Mouse (Mus musculus): ENCODE results near the gene Sctr. TPM values are rescaled to one million over a fixed set of nuclear protein-coding genes. Genes with fewer than 3 reads are reported as not detected.
A peak's percentile ranks its signal among the peaks of the same experiment; 100 is the strongest.

Gene Sctr
- polyA plus RNA-seq, 1 experiment from 2014 or later = 0.90 TPM

GRCm38 (mm10) chr1:120098327-120098726, 91.6 kb downstream of the Sctr start:
- no peak overlapping the region for H3K27ac ChIP-seq
- H3K9me3 ChIP-seq = no peaks in the 10 kb centered on the region
- H3K4me1 ChIP-seq (replicated peaks) = no peaks in the 10 kb centered on the region
- no peak for ATAC-seq
- no peaks in the 10 kb centered on the region for H3K27me3 ChIP-seq (replicated peaks)
- no peaks in the 10 kb centered on the region for H3K36me3 ChIP-seq
- H3K4me3 ChIP-seq (replicated peaks) = no peak overlapping the region
- no peak overlapping the region for H3K9ac ChIP-seq
- H3K4me2 ChIP-seq (replicated peaks) = no peak overlapping the region
- WGBS = 15% methylated on average over 7 of the region's 7 CpGs

- no peaks in the 10 kb centered on the region for H3K4me1 ChIP-seq (replicated peaks)
- 60% methylated on average over 6 of the region's 6 CpGs for WGBS
- H3K27me3 ChIP-seq (replicated peaks) = no peaks in the 10 kb centered on the region
- H3K9me3 ChIP-seq = no peaks in the 10 kb centered on the region
- peak; percentile 22; the same call in 1 of the 2 replicates for ATAC-seq
- no peaks in the 10 kb centered on the region for H3K36me3 ChIP-seq
- no peak overlapping the region for H3K4me3 ChIP-seq (replicated peaks)
- H3K27ac ChIP-seq = no peak overlapping the region
- no peak overlapping the region for H3K9ac ChIP-seq
- no peak overlapping the region for H3K4me2 ChIP-seq (replicated peaks)
Measured at GRCm38 (mm10) chr1:120099483-120099882, 92.8 kb downstream of the Sctr start.

GRCm38 (mm10) chr1:120100456-120101226, 93.9 kb downstream of the Sctr start:
- no peaks in the 10 kb centered on the region for H3K4me1 ChIP-seq (replicated peaks)
- H3K9me3 ChIP-seq = no peaks in the 10 kb centered on the region
- H3K4me2 ChIP-seq (replicated peaks) = no peak overlapping the region
- 78% methylated on average over 8 of the region's 8 CpGs for WGBS
- H3K4me3 ChIP-seq (replicated peaks) = no peak overlapping the region
- no peak for ATAC-seq
- no peak overlapping the region for H3K9ac ChIP-seq
- no peak overlapping the region for H3K27ac ChIP-seq
- no peaks in the 10 kb centered on the region for H3K27me3 ChIP-seq (replicated peaks)
- no peaks in the 10 kb centered on the region for H3K36me3 ChIP-seq

- Histone ChIP-seq H3K9me3 (no peaks in the 10 kb centered on the region), H3K9ac (no peak overlapping the region), H3K4me1 (replicated peaks) (no peaks in the 10 kb centered on the region), H3K27ac (no peak overlapping the region), H3K36me3 (no peaks in the 10 kb centered on the region), H3K4me2 (replicated peaks) (no peak overlapping the region), H3K27me3 (replicated peaks) (no peaks in the 10 kb centered on the region), H3K4me3 (replicated peaks) (no peak overlapping the region)
- 84% methylated on average over 3 of the region's 3 CpGs for WGBS
- ATAC-seq = no peak
Measured at GRCm38 (mm10) chr1:120101227-120101609, 94.5 kb downstream of the Sctr start.

- H3K4me1 ChIP-seq (replicated peaks) = no peaks in the 10 kb centered on the region
- ATAC-seq = 0 out of 2 replicates have a peak, but pooled peaks have one; percentile 41
- no peaks in the 10 kb centered on the region for H3K9me3 ChIP-seq
- no peaks in the 10 kb centered on the region for H3K27me3 ChIP-seq (replicated peaks)
- no peak overlapping the region for H3K27ac ChIP-seq
- no peak overlapping the region for H3K9ac ChIP-seq
- no peaks in the 10 kb centered on the region for H3K36me3 ChIP-seq
- no peak overlapping the region for H3K4me3 ChIP-seq (replicated peaks)
- WGBS = 70% methylated on average over 5 of the region's 5 CpGs
- no peak overlapping the region for H3K4me2 ChIP-seq (replicated peaks)
Measured at GRCm38 (mm10) chr1:120105556-120105959, 98.9 kb downstream of the Sctr start.

- Histone ChIP-seq H3K27me3 (replicated peaks) (no peaks in the 10 kb centered on the region), H3K36me3 (peaks cover 11% of the 10 kb centered on the region), H3K27ac (no peak overlapping the region), H3K4me1 (replicated peaks) (no peaks in the 10 kb centered on the region), H3K9me3 (no peaks in the 10 kb centered on the region; the same call in 1 of the 2 replicates), H3K4me2 (replicated peaks) (no peak overlapping the region), H3K9ac (no peak overlapping the region), H3K4me3 (replicated peaks) (no peak overlapping the region)
- no peak for ATAC-seq
- 88% methylated on average over 19 of the region's 19 CpGs for WGBS
Measured at GRCm38 (mm10) chr1:120109741-120110432, 103.2 kb downstream of the Sctr start.

- no peak overlapping the region for H3K4me3 ChIP-seq (replicated peaks)
- H3K36me3 ChIP-seq = peaks cover 25% of the 10 kb centered on the region
- H3K4me2 ChIP-seq (replicated peaks) = no peak overlapping the region
- WGBS = 82% methylated on average over 8 of the region's 8 CpGs
- no peak overlapping the region for H3K9ac ChIP-seq
- H3K4me1 ChIP-seq (replicated peaks) = no peaks in the 10 kb centered on the region
- ATAC-seq = no peak
- H3K27me3 ChIP-seq (replicated peaks) = no peaks in the 10 kb centered on the region
- no peaks in the 10 kb centered on the region; the same call in 1 of the 2 replicates for H3K9me3 ChIP-seq
- H3K27ac ChIP-seq = no peak overlapping the region
Measured at GRCm38 (mm10) chr1:120111766-120112165, 105.1 kb downstream of the Sctr start.

- 80% methylated on average over 12 of the region's 12 CpGs for WGBS
- Histone ChIP-seq H3K36me3 (peaks cover 25% of the 10 kb centered on the region), H3K4me3 (replicated peaks) (no peak overlapping the region), H3K4me2 (replicated peaks) (no peak overlapping the region), H3K27me3 (replicated peaks) (no peaks in the 10 kb centered on the region), H3K4me1 (replicated peaks) (0 out of 2 replicates have a peak, but pooled peaks cover 2% of the 10 kb centered on the region), H3K9me3 (no peaks in the 10 kb centered on the region; the same call in 1 of the 2 replicates), H3K27ac (no peak overlapping the region), H3K9ac (no peak overlapping the region)
- 0 out of 2 replicates have a peak, but pooled peaks have one; percentile 27 for ATAC-seq
Measured at GRCm38 (mm10) chr1:120112251-120113187, 105.8 kb downstream of the Sctr start.

Other genes with a start within 250 kb of the Sctr start
- 5.2 and 7.5 TPM in 2 replicates for gene Ptpn4, start 169.3 kb upstream of the Sctr start, polyA plus RNA-seq (2015; fragmentation: Nextera tagmentation; extraction: Ambion mirVana)
- 6.5 TPM in 2 replicates for gene Tmem177, start 93.7 kb upstream of the Sctr start, polyA plus RNA-seq (2015; fragmentation: Nextera tagmentation; extraction: Ambion mirVana)
- gene Cfap221, start 9.7 kb upstream of the Sctr start, polyA plus RNA-seq (2015; fragmentation: Nextera tagmentation; extraction: Ambion mirVana) = not detected in 2 replicates
- 51.3 and 66.1 TPM in 2 replicates for gene Tmem37, start 67.2 kb downstream of the Sctr start, polyA plus RNA-seq (2015; fragmentation: Nextera tagmentation; extraction: Ambion mirVana)
- gene Dbi, start 114.2 kb downstream of the Sctr start, polyA plus RNA-seq (2015; fragmentation: Nextera tagmentation; extraction: Ambion mirVana) = 1,422 and 1,510 TPM in 2 replicates
- gene 3110009E18Rik, start 114.3 kb downstream of the Sctr start, polyA plus RNA-seq (2015; fragmentation: Nextera tagmentation; extraction: Ambion mirVana) = 15.6 and 18.4 TPM in 2 replicates